ENCODE assay signal across 9 mouse cellular contexts in the genomic region with DNA sequence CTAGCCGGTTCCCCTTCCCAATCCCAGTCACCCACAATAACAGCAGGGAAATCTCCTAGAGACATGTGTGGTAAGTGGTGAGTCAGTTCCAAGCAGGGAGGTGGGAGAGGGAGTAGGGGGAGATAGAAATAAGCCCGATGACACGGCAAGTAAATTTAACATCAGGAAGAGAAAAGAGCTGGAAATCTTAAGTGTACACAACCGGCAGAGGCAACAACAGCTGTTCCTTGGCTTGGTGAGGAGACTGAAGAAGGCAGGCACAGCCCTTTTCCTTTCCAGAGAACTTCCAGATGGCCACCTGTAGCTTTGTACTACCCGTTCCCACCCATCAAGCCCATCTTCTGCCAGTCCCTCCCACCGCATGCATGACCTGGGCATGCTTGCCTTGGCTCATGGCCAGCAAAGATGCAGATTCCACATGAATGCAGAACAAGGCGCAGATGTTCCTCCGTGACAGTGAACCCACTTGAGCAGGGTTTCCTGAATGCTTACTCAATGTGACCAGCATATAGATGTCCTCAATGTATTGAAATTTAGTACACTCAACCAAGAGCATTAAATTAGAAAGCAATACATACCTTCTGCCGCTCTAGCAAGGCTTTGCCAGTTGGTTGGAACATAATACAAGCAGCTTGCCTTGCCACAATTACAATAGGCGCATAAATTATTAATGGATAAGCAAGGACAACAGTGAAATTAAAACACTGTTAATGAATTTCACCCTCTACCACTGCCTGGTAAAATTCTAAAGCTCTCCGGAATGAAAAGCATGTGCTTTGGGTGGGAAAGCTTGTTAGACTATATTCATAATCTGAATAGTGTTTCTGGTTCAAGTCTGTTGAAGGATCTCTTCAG.
DNase-seq lines count a peak whose midpoint lies in the region; ATAC-seq lines count a peak whose summit lies in the region.
"Had no signal": no experiment of that assay in that cellular context is flagged by ENCODE, and none has a peak within 500 bp of the region (broad histone marks: within the 10 kb centered on the region; RNA-seq: fewer than 3 reads in every experiment).

No protein-coding gene starts in this region.

- H3K4me3 ChIP-seq in midbrain, embryonic 12.5 days: no peak overlapping the region
- no peak overlapping the region for H3K4me3 ChIP-seq in midbrain, embryonic 10.5 days

- H3K9me3 ChIP-seq in midbrain, embryonic 12.5 days: no peaks in the 10 kb centered on the region
- no peaks in the 10 kb centered on the region for H3K9me3 ChIP-seq in midbrain, embryonic 10.5 days (replicated peaks)

- H3K27ac ChIP-seq in midbrain, embryonic 12.5 days (replicated peaks): no peak overlapping the region
- H3K27ac ChIP-seq in midbrain, embryonic 10.5 days (replicated peaks): no peak overlapping the region

- H3K4me1 ChIP-seq in midbrain, embryonic 12.5 days: no peaks in the 10 kb centered on the region
- H3K4me1 ChIP-seq in midbrain, embryonic 10.5 days: no peaks in the 10 kb centered on the region

- no peak overlapping the region for H3K4me2 ChIP-seq in midbrain, embryonic 12.5 days (replicated peaks)

- ATAC-seq in midbrain, embryonic 12.5 days (ENCODE audit: low FRiP score, low read depth): peak; percentile 74

- no peaks in the 10 kb centered on the region for H3K27me3 ChIP-seq in midbrain, embryonic 12.5 days
- no peaks in the 10 kb centered on the region for H3K27me3 ChIP-seq in midbrain, embryonic 10.5 days (ENCODE audit: low read depth, poor library complexity, severe bottlenecking)

- H3K36me3 ChIP-seq in midbrain, embryonic 12.5 days: no peaks in the 10 kb centered on the region
- no peaks in the 10 kb centered on the region for H3K36me3 ChIP-seq in midbrain, embryonic 10.5 days

- no peak for DNase-seq in midbrain, embryonic 10.5 days (ENCODE audit: low spot score)
- DNase-seq in frontal cortex, postnatal 36 days (ENCODE audit: low spot score in 2 of 2): peak; percentile 57 to 64
- DNase-seq in layer of hippocampus, postnatal 36 days: peak; percentile 31 to 47
- DNase-seq in right cerebral cortex, postnatal 4 days: peak; percentile 12
- DNase-seq in cerebellum, adult 11 months: no peak
- no peak for DNase-seq in kidney, postnatal 10 days
- DNase-seq in T-cell, adult 2 months (ENCODE audit: low spot score): no peak
- DNase-seq: thymus, adult 18-20 months had no signal

- H3K9ac ChIP-seq in midbrain, embryonic 12.5 days (replicated peaks): no peak overlapping the region

- WGBS in midbrain, embryonic 12.5 days: 80% methylated on average over 11 of the region's 11 CpGs
- 92% methylated on average over 11 of the region's 11 CpGs for WGBS in midbrain, embryonic 10.5 days

Comparison
In these comparisons a context has a peak if more than half of its experiments do, and no peak if none do; other contexts are left out.
1. DNase-seq: peak in frontal cortex, postnatal 36 days (2 of 2), layer of hippocampus, postnatal 36 days (2 of 2) and right cerebral cortex, postnatal 4 days (single experiment); none in midbrain, embryonic 10.5 days (single experiment), cerebellum, adult 11 months (single experiment), kidney, postnatal 10 days (single experiment) and T-cell, adult 2 months (single experiment).